Mouse (Mus musculus): ENCODE data around the gene Scn8a. TPM values are rescaled to one million over a fixed set of nuclear protein-coding genes. Genes with fewer than 3 reads are reported as not detected.

Scn8a gene
- polyA plus RNA-seq, 1 experiment from 2014 or later: 11.6 TPM

- no peaks in the 10 kb centered on the region for H3K36me3 ChIP-seq (ENCODE audit: control insufficient read depth, insufficient read depth, low read length)
- ATAC-seq (ENCODE audit: low FRiP score): peak; percentile 71; the same call in 1 of the 2 replicates
Observed at GRCm38 (mm10) chr15:100923476-100923875, 53.8 kb downstream of the Scn8a start.

GRCm38 (mm10) chr15:100924941-100925340, 55.3 kb downstream of the Scn8a start:
- H3K4me1 ChIP-seq (ENCODE audit: control insufficient read depth, insufficient read depth, low read length): peaks cover 8% of the 10 kb centered on the region
- no peak; the same call in 1 of the 2 replicates for ATAC-seq (ENCODE audit: low FRiP score)

More at GRCm38 (mm10) chr15:100923476-100923875, 53.8 kb downstream of the Scn8a start:
- DNase-seq (ENCODE audit: low spot score, missing footprints): no peak
- Histone ChIP-seq H3K9ac (ENCODE audit: low read length) (no peak overlapping the region), H3K4me2 (no peak overlapping the region), H3K9me3 (ENCODE audit: control insufficient read depth, low read length) (no peaks in the 10 kb centered on the region), H3K4me3 (ENCODE audit: low read depth, low read length) (no peak overlapping the region), H3K4me1 (ENCODE audit: control insufficient read depth, insufficient read depth, low read length) (peaks cover 16% of the 10 kb centered on the region), H3K27ac (ENCODE audit: low read depth, low read length) (no peak overlapping the region), H3K27me3 (ENCODE audit: control insufficient read depth, insufficient read depth, low read length) (no peaks in the 10 kb centered on the region)
- 29% methylated on average over 19 of the region's 19 CpGs for WGBS

GRCm38 (mm10) chr15:100930477-100930876, 60.8 kb downstream of the Scn8a start:
- no peak for DNase-seq (ENCODE audit: low spot score, missing footprints)
- H3K4me3 ChIP-seq (ENCODE audit: low read depth, low read length): no peak overlapping the region
- no peak overlapping the region for H3K27ac ChIP-seq (ENCODE audit: low read depth, low read length)
- no peak for ATAC-seq (ENCODE audit: low FRiP score)
- peaks cover 3% of the 10 kb centered on the region for H3K4me1 ChIP-seq (ENCODE audit: control insufficient read depth, insufficient read depth, low read length)
- H3K4me2 ChIP-seq: no peak overlapping the region
- 25% methylated on average over 3 of the region's 3 CpGs for WGBS
- H3K9me3 ChIP-seq (ENCODE audit: control insufficient read depth, low read length): no peaks in the 10 kb centered on the region
- no peaks in the 10 kb centered on the region for H3K27me3 ChIP-seq (ENCODE audit: control insufficient read depth, insufficient read depth, low read length)
- no peaks in the 10 kb centered on the region for H3K36me3 ChIP-seq (ENCODE audit: control insufficient read depth, insufficient read depth, low read length)
- no peak overlapping the region for H3K9ac ChIP-seq (ENCODE audit: low read length)

More at GRCm38 (mm10) chr15:100924941-100925340, 55.3 kb downstream of the Scn8a start:
- 77% methylated on average over 10 of the region's 10 CpGs for WGBS
- Histone ChIP-seq H3K4me3 (ENCODE audit: low read depth, low read length) (no peak overlapping the region), H3K27ac (ENCODE audit: low read depth, low read length) (no peak overlapping the region), H3K36me3 (ENCODE audit: control insufficient read depth, insufficient read depth, low read length) (no peaks in the 10 kb centered on the region), H3K9me3 (ENCODE audit: control insufficient read depth, low read length) (no peaks in the 10 kb centered on the region), H3K27me3 (ENCODE audit: control insufficient read depth, insufficient read depth, low read length) (no peaks in the 10 kb centered on the region), H3K9ac (ENCODE audit: low read length) (no peak overlapping the region), H3K4me2 (no peak overlapping the region)
- no peak for DNase-seq (ENCODE audit: low spot score, missing footprints)

GRCm38 (mm10) chr15:100936176-100936575, 66.5 kb downstream of the Scn8a start:
- no peak overlapping the region for H3K27ac ChIP-seq (ENCODE audit: low read depth, low read length)
- H3K9me3 ChIP-seq (ENCODE audit: control insufficient read depth, low read length): no peaks in the 10 kb centered on the region
- no peak overlapping the region for H3K4me2 ChIP-seq
- no peaks in the 10 kb centered on the region for H3K4me1 ChIP-seq (ENCODE audit: control insufficient read depth, insufficient read depth, low read length)
- ATAC-seq (ENCODE audit: low FRiP score): no peak
- no peak for DNase-seq (ENCODE audit: low spot score, missing footprints)
- no peak overlapping the region for H3K4me3 ChIP-seq (ENCODE audit: low read depth, low read length)
- WGBS: 79% methylated on average over 24 of the region's 24 CpGs
- H3K27me3 ChIP-seq (ENCODE audit: control insufficient read depth, insufficient read depth, low read length): no peaks in the 10 kb centered on the region
- no peaks in the 10 kb centered on the region for H3K36me3 ChIP-seq (ENCODE audit: control insufficient read depth, insufficient read depth, low read length)
- H3K9ac ChIP-seq (ENCODE audit: low read length): peak overlapping the region; percentile 9; the same call in 1 of the 2 replicates

- Histone ChIP-seq H3K4me1 (ENCODE audit: control insufficient read depth, insufficient read depth, low read length) (peaks cover 2% of the 10 kb centered on the region; the same call in 1 of the 2 replicates), H3K9ac (ENCODE audit: low read length) (no peak overlapping the region), H3K27me3 (ENCODE audit: control insufficient read depth, insufficient read depth, low read length) (no peaks in the 10 kb centered on the region), H3K4me3 (ENCODE audit: low read depth, low read length) (no peak overlapping the region), H3K4me2 (no peak overlapping the region), H3K36me3 (ENCODE audit: control insufficient read depth, insufficient read depth, low read length) (no peaks in the 10 kb centered on the region), H3K27ac (ENCODE audit: low read depth, low read length) (no peak overlapping the region), H3K9me3 (ENCODE audit: control insufficient read depth, low read length) (no peaks in the 10 kb centered on the region)
- ATAC-seq (ENCODE audit: low FRiP score) (no peak), DNase-seq (ENCODE audit: low spot score, missing footprints) (no peak)
- WGBS: 91% methylated on average over 13 of the region's 13 CpGs
Observed at GRCm38 (mm10) chr15:100948383-100948782, 78.7 kb downstream of the Scn8a start.

- DNase-seq (ENCODE audit: low spot score, missing footprints) (no peak), ATAC-seq (ENCODE audit: low FRiP score) (no peak)
- Histone ChIP-seq H3K36me3 (ENCODE audit: control insufficient read depth, insufficient read depth, low read length) (no peaks in the 10 kb centered on the region), H3K9me3 (ENCODE audit: control insufficient read depth, low read length) (no peaks in the 10 kb centered on the region), H3K4me2 (no peak overlapping the region), H3K27ac (ENCODE audit: low read depth, low read length) (no peak overlapping the region), H3K27me3 (ENCODE audit: control insufficient read depth, insufficient read depth, low read length) (no peaks in the 10 kb centered on the region), H3K4me3 (ENCODE audit: low read depth, low read length) (no peak overlapping the region), H3K9ac (ENCODE audit: low read length) (no peak overlapping the region), H3K4me1 (ENCODE audit: control insufficient read depth, insufficient read depth, low read length) (peaks cover 2% of the 10 kb centered on the region; the same call in 1 of the 2 replicates)
- WGBS: 87% methylated on average over 4 of the region's 4 CpGs
Observed at GRCm38 (mm10) chr15:100949169-100949568, 79.5 kb downstream of the Scn8a start.

GRCm38 (mm10) chr15:100951491-100951890, 81.8 kb downstream of the Scn8a start:
- 82% methylated on average over 10 of the region's 10 CpGs for WGBS
- Histone ChIP-seq H3K4me1 (ENCODE audit: control insufficient read depth, insufficient read depth, low read length) (peaks cover 2% of the 10 kb centered on the region; the same call in 1 of the 2 replicates), H3K4me2 (no peak overlapping the region), H3K9ac (ENCODE audit: low read length) (no peak overlapping the region), H3K27ac (ENCODE audit: low read depth, low read length) (no peak overlapping the region), H3K27me3 (ENCODE audit: control insufficient read depth, insufficient read depth, low read length) (no peaks in the 10 kb centered on the region), H3K36me3 (ENCODE audit: control insufficient read depth, insufficient read depth, low read length) (no peaks in the 10 kb centered on the region), H3K4me3 (ENCODE audit: low read depth, low read length) (no peak overlapping the region), H3K9me3 (ENCODE audit: control insufficient read depth, low read length) (no peaks in the 10 kb centered on the region)
- ATAC-seq (ENCODE audit: low FRiP score) (no peak), DNase-seq (ENCODE audit: low spot score, missing footprints) (no peak)

- no peak for ATAC-seq (ENCODE audit: low FRiP score)
- H3K9ac ChIP-seq (ENCODE audit: low read length): no peak overlapping the region
- no peak overlapping the region for H3K4me2 ChIP-seq
- WGBS: 93% methylated on average over 2 of the region's 2 CpGs
- no peaks in the 10 kb centered on the region for H3K36me3 ChIP-seq (ENCODE audit: control insufficient read depth, insufficient read depth, low read length)
- H3K4me3 ChIP-seq (ENCODE audit: low read depth, low read length): no peak overlapping the region
- no peak overlapping the region for H3K27ac ChIP-seq (ENCODE audit: low read depth, low read length)
- peaks cover 2% of the 10 kb centered on the region; the same call in 1 of the 2 replicates for H3K4me1 ChIP-seq (ENCODE audit: control insufficient read depth, insufficient read depth, low read length)
- H3K9me3 ChIP-seq (ENCODE audit: control insufficient read depth, low read length): no peaks in the 10 kb centered on the region
- no peaks in the 10 kb centered on the region for H3K27me3 ChIP-seq (ENCODE audit: control insufficient read depth, insufficient read depth, low read length)
- no peak for DNase-seq (ENCODE audit: low spot score, missing footprints)
Observed at GRCm38 (mm10) chr15:100952292-100952691, 82.6 kb downstream of the Scn8a start.

- WGBS: 30% methylated on average over 8 of the region's 8 CpGs
- H3K4me2 ChIP-seq: no peak overlapping the region
- ATAC-seq (ENCODE audit: low FRiP score) (no peak), DNase-seq (ENCODE audit: low spot score, missing footprints) (peak; percentile 82)
- H3K27me3 ChIP-seq (ENCODE audit: control insufficient read depth, insufficient read depth, low read length): no peaks in the 10 kb centered on the region
- no peaks in the 10 kb centered on the region for H3K9me3 ChIP-seq (ENCODE audit: control insufficient read depth, low read length)
- H3K4me3 ChIP-seq (ENCODE audit: low read depth, low read length): no peak overlapping the region
- no peak overlapping the region for H3K27ac ChIP-seq (ENCODE audit: low read depth, low read length)
- no peak overlapping the region for H3K9ac ChIP-seq (ENCODE audit: low read length)
- no peaks in the 10 kb centered on the region for H3K36me3 ChIP-seq (ENCODE audit: control insufficient read depth, insufficient read depth, low read length)
- H3K4me1 ChIP-seq (ENCODE audit: control insufficient read depth, insufficient read depth, low read length): peaks cover 2% of the 10 kb centered on the region; the same call in 1 of the 2 replicates
Observed at GRCm38 (mm10) chr15:100952854-100953253, 83.2 kb downstream of the Scn8a start.
